21 mouse cellular contexts compared by ENCODE assay signal in the genomic region with DNA sequence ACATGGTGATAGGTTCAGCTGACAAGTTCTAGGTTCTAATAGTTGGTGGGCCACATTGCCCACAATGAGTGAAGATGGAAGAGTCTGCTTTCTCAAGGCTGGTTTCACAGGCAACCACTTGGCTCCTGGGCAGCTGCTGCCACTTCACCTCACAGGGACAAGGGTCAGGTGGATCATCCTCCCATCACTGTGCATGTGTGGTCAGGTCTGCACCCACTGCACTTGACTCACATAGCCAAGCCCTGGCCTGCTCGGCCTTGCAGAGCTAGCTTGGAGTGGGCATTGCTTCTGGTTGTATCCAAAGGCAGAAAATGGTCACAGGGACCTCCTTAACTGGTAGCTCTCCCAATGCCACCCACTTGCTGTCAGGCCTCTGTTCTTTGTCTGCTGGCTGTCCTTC.
DNase-seq lines count a peak whose midpoint lies in the region; ATAC-seq and TF ChIP-seq lines count a peak whose summit lies in the region.
"Had no signal": no experiment of that assay in that cellular context is flagged by ENCODE, and none has a peak within 500 bp of the region (broad histone marks: within the 10 kb centered on the region; RNA-seq: fewer than 3 reads in every experiment).

No protein-coding gene starts in this region.

- ATAC-seq in midbrain, embryonic 11.5 days (ENCODE audit: low FRiP score) = no peak
- ATAC-seq in midbrain, embryonic 14.5 days (ENCODE audit: low FRiP score, low TSS enrichment) = no peak
- ATAC-seq in forebrain, embryonic 16.5 days = no peak
- ATAC-seq: activated CD4-positive, CD25-positive, alpha-beta regulatory T cell, adult 4 months; CD4-positive, CD25-positive, alpha-beta regulatory T cell, adult 4 months; Patski had no signal

- in situ Hi-C loops in CH12.LX (cut with MboI; ENCODE audit: low pct_ligation_motif_present, low pct_unique_long_range_greater_than_20kb, low sequenced_read_pairs) = no loop called here

- dilution Hi-C loops in CH12.LX (cut with MboI; ENCODE audit: extremely low pct_ligation_motif_present, extremely low pct_unique_long_range_greater_than_20kb, low sequenced_read_pairs) = no loop called here

- no peak for TF ChIP-seq RAD21 in CH12.LX (IDR thresholded peaks at IDR 0.05; ENCODE audit: low read depth, low read length)

- TF ChIP-seq POLR2A in CH12.LX (IDR thresholded peaks at IDR 0.05; ENCODE audit: low read depth, low read length) (0 out of 2 replicates have a peak, but pooled peaks have one; percentile 2), myocyte (IDR thresholded peaks at IDR 0.05; ENCODE audit: insufficient read length, low read depth) (peak; percentile 43)

- peak; percentile 28 for DNase-seq in midbrain, embryonic 11.5 days (ENCODE audit: low spot score, missing footprints)
- no peak for DNase-seq in midbrain, embryonic 14.5 days
- no peak for DNase-seq in CH12.LX (ENCODE audit: extremely low read depth)
- no peak for DNase-seq in layer of hippocampus, adult 8-10 months (ENCODE audit: low spot score in 2 of 2)
- DNase-seq: adrenal gland, adult 2 months; adrenal gland, adult 8-10 months; adrenal gland, postnatal 10 days; adrenal gland, postnatal 14 days; adrenal gland, postnatal 25 days; adrenal gland, postnatal 36 days; B cell, adult 2 months; cerebellum, adult 11 months; cerebellum, adult 11-12 months; cerebellum, adult 18-20 months; cerebellum, adult 2 months had no signal

- H3K27me3 ChIP-seq in midbrain, embryonic 11.5 days (ENCODE audit: control insufficient read depth, insufficient read depth, low read length) = no peaks in the 10 kb centered on the region
- H3K27me3 ChIP-seq in midbrain, embryonic 14.5 days (ENCODE audit: control insufficient read depth, insufficient read depth, low read length) = no peaks in the 10 kb centered on the region
- no peaks in the 10 kb centered on the region for H3K27me3 ChIP-seq in CH12.LX (replicated peaks)
- H3K27me3 ChIP-seq in myocyte (ENCODE audit: control insufficient read depth, insufficient read depth, insufficient read length) = no peaks in the 10 kb centered on the region
- no peaks in the 10 kb centered on the region for H3K27me3 ChIP-seq in forebrain, embryonic 16.5 days (replicated peaks; ENCODE audit: control insufficient read depth, insufficient read depth, low read length)
- H3K27me3 ChIP-seq: Patski had no signal

- peaks cover 27% of the 10 kb centered on the region for H3K36me3 ChIP-seq in midbrain, embryonic 11.5 days (ENCODE audit: control insufficient read depth, insufficient read depth, low read length)
- peaks cover 97% of the 10 kb centered on the region for H3K36me3 ChIP-seq in midbrain, embryonic 14.5 days (ENCODE audit: control insufficient read depth, insufficient read depth, low read length)
- H3K36me3 ChIP-seq in CH12.LX (replicated peaks in 1 of 2; ENCODE audit: control insufficient read depth in 1 of 2, insufficient read depth in 1 of 2, low read length in 1 of 2) = peaks cover 93 to 100% of the 10 kb centered on the region in 2 experiments
- peaks cover 77% of the 10 kb centered on the region for H3K36me3 ChIP-seq in myocyte (ENCODE audit: control insufficient read depth, insufficient read depth)
- peaks cover 34% of the 10 kb centered on the region for H3K36me3 ChIP-seq in forebrain, embryonic 16.5 days (ENCODE audit: control insufficient read depth, insufficient read depth)

- H3K9me3 ChIP-seq in midbrain, embryonic 11.5 days (ENCODE audit: control insufficient read depth, low read length) = no peaks in the 10 kb centered on the region
- H3K9me3 ChIP-seq in midbrain, embryonic 14.5 days (ENCODE audit: control insufficient read depth, low read length) = no peaks in the 10 kb centered on the region
- H3K9me3 ChIP-seq in CH12.LX (replicated peaks; ENCODE audit: low read length) = no peaks in the 10 kb centered on the region
- H3K9me3 ChIP-seq in forebrain, embryonic 16.5 days (ENCODE audit: control insufficient read depth, low read length) = no peaks in the 10 kb centered on the region
- H3K9me3 ChIP-seq: G1E had no signal

- H3K79me2 ChIP-seq in CH12.LX (replicated peaks; ENCODE audit: control insufficient read depth, extremely low read depth, insufficient read depth, poor library complexity, severe bottlenecking) = no peaks in the 10 kb centered on the region
- no peaks in the 10 kb centered on the region for H3K79me2 ChIP-seq in myocyte (ENCODE audit: control insufficient read depth, insufficient read depth)

- no peak for TF ChIP-seq CTCF in CH12.LX (conservative IDR thresholded peaks at IDR 0.05 in 1 of 2, IDR thresholded peaks at IDR 0.05 in 1 of 2; ENCODE audit: low read depth in 2 of 2, low read length in 2 of 2)

- H3ac ChIP-seq in myocyte (ENCODE audit: control insufficient read depth, insufficient read length) = no peak overlapping the region

- H3K4me3 ChIP-seq in midbrain, embryonic 11.5 days (ENCODE audit: low read depth, low read length) = no peak overlapping the region
- no peak overlapping the region for H3K4me3 ChIP-seq in midbrain, embryonic 14.5 days (replicated peaks; ENCODE audit: low read depth, low read length)
- no peak overlapping the region for H3K4me3 ChIP-seq in CH12.LX (replicated peaks in 1 of 3; ENCODE audit: low read depth in 2 of 3, low read length in 2 of 3, poor library complexity in 1 of 3)
- H3K4me3 ChIP-seq in myocyte = no peak overlapping the region
- no peak overlapping the region for H3K4me3 ChIP-seq in forebrain, embryonic 16.5 days (replicated peaks; ENCODE audit: low read length)

- no peaks in the 10 kb centered on the region for H3K4me1 ChIP-seq in midbrain, embryonic 11.5 days (ENCODE audit: control insufficient read depth, insufficient read depth, low read length)
- H3K4me1 ChIP-seq in midbrain, embryonic 14.5 days (ENCODE audit: control insufficient read depth, insufficient read depth, low read length) = no peaks in the 10 kb centered on the region
- H3K4me1 ChIP-seq in CH12.LX (ENCODE audit: control insufficient read depth in 1 of 2, insufficient read depth in 2 of 2) = no peaks in the 10 kb centered on the region
- H3K4me1 ChIP-seq in forebrain, embryonic 16.5 days (replicated peaks; ENCODE audit: control insufficient read depth, insufficient read depth, low read length) = no peaks in the 10 kb centered on the region

- no peak overlapping the region for H3K27ac ChIP-seq in midbrain, embryonic 11.5 days (ENCODE audit: low read depth, low read length)
- H3K27ac ChIP-seq in midbrain, embryonic 14.5 days (replicated peaks; ENCODE audit: low read depth, low read length) = no peak overlapping the region
- H3K27ac ChIP-seq in CH12.LX (ENCODE audit: insufficient read depth, low read depth) = no peak overlapping the region
- no peak overlapping the region for H3K27ac ChIP-seq in forebrain, embryonic 16.5 days (ENCODE audit: low read length)

- no peak overlapping the region for H3K4me2 ChIP-seq in midbrain, embryonic 11.5 days
- H3K4me2 ChIP-seq in midbrain, embryonic 14.5 days (ENCODE audit: low read length) = no peak overlapping the region
- H3K4me2 ChIP-seq in CH12.LX (ENCODE audit: insufficient read depth, low read depth, poor library complexity, severe bottlenecking) = no peak overlapping the region
- no peak overlapping the region for H3K4me2 ChIP-seq in myocyte (ENCODE audit: low read depth)
- no peak overlapping the region for H3K4me2 ChIP-seq in forebrain, embryonic 16.5 days (ENCODE audit: low read length)

- WGBS in midbrain, embryonic 11.5 days = 100% methylated on average over 1 of the region's 1 CpGs
- WGBS in midbrain, embryonic 14.5 days = 85% methylated on average over 1 of the region's 1 CpGs
- WGBS in forebrain, embryonic 16.5 days = 90% methylated on average over 1 of the region's 1 CpGs

- no peak overlapping the region for H3K9ac ChIP-seq in midbrain, embryonic 11.5 days (ENCODE audit: low read length)
- H3K9ac ChIP-seq in midbrain, embryonic 14.5 days (replicated peaks; ENCODE audit: low read length) = no peak overlapping the region
- H3K9ac ChIP-seq in CH12.LX (ENCODE audit: insufficient read depth, low read depth) = no peak overlapping the region
- H3K9ac ChIP-seq in forebrain, embryonic 16.5 days (replicated peaks; ENCODE audit: low read depth, low read length) = no peak overlapping the region

- no peak for TF ChIP-seq EP300 in CH12.LX (IDR thresholded peaks at IDR 0.05; ENCODE audit: low read length)

TF ChIP-seq in CH12.LX, 34 proteins besides CTCF, POLR2A, EP300 and RAD21:
- TF ChIP-seq POLR2AphosphoS2 (IDR thresholded peaks at IDR 0.05; ENCODE audit: low read depth, low read length) (no peak), KAT2A (IDR thresholded peaks at IDR 0.05; ENCODE audit: insufficient replicate concordance, low read length) (no peak), GABPA (IDR thresholded peaks at IDR 0.05; ENCODE audit: insufficient replicate concordance, low read depth, low read length) (no peak), UBTF (IDR thresholded peaks at IDR 0.05; ENCODE audit: low read depth, low read length) (no peak), E2F4 (IDR thresholded peaks at IDR 0.05; ENCODE audit: insufficient replicate concordance, low read depth, low read length) (no peak), ZKSCAN1 (IDR thresholded peaks at IDR 0.05; ENCODE audit: borderline replicate concordance, low read depth, low read length) (no peak)

TF ChIP-seq in myocyte, 11 proteins besides CTCF, POLR2A, EP300 and RAD21:
- TF ChIP-seq POLR2AphosphoS2 (IDR thresholded peaks at IDR 0.05; ENCODE audit: insufficient read length, low read depth) (peak; percentile 77), MAX (IDR thresholded peaks at IDR 0.05; ENCODE audit: low read depth) (no peak)
